Mouse (Mus musculus): Measurements from ENCODE around the gene Kcnh1.

DNA sequence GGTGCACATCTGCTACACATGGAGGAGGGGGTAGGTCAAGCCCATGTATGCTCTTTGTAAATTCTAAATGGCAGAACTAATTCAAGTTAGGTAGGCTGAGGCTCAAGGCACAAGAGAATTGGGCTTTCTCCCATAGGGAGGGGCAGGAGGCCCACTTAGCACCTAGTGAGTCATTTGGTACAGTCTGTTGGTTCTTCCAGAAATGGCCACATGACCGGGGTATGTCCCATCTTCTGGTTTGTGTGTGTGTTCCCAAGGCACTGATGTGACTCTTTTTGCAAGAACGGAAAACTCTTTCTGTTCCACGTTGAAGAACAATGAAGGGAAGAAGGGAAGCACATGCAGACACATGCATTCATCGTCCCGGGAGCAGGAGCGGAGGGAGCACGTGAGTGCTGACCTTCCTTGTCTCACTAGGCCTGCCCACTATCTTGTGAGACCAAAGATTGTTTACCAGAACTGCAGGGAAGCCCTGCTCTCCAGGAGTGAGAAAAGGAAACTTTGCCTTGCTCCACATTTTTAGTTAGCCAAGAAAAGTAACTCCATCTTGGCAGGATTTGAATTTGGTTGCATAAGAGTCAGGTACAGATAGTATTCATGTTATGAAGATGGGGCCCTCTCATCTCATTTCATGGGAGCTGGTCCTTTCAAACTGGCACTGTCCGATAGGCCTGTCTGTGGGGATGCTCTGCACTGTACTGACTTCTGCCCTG, 289.7 kb downstream of the Kcnh1 start:
- TF ChIP-seq EP300 (IDR thresholded peaks at IDR 0.05; ENCODE audit: low read length) (no peak), CTCF (conservative IDR thresholded peaks at IDR 0.05 in 1 of 2, IDR thresholded peaks at IDR 0.05 in 1 of 2; ENCODE audit: low read depth in 2 of 2, low read length in 2 of 2) (no peak), GABPA (IDR thresholded peaks at IDR 0.05; ENCODE audit: insufficient replicate concordance, low read depth, low read length) (no peak), JUND (conservative IDR thresholded peaks at IDR 0.05; ENCODE audit: low read depth, low read length) (no peak), SMC3 (IDR thresholded peaks at IDR 0.05; ENCODE audit: low read depth, low read length) (no peak), USF1 (IDR thresholded peaks at IDR 0.05; ENCODE audit: low read depth, low read length) (no peak), ZNF384 (IDR thresholded peaks at IDR 0.05; ENCODE audit: low read depth, low read length) (no peak), SIN3A (IDR thresholded peaks at IDR 0.05; ENCODE audit: low read length) (no peak), RAD21 (IDR thresholded peaks at IDR 0.05; ENCODE audit: low read depth, low read length) (no peak), MAX (IDR thresholded peaks at IDR 0.05; ENCODE audit: low read length) (no peak), NELFE (IDR thresholded peaks at IDR 0.05; ENCODE audit: low read depth, low read length) (no peak), POLR2A (IDR thresholded peaks at IDR 0.05; ENCODE audit: low read depth, low read length) (no peak), ZKSCAN1 (IDR thresholded peaks at IDR 0.05; ENCODE audit: borderline replicate concordance, low read depth, low read length) (no peak)

Data from CH12.LX (cell line).